Mouse (Mus musculus) thymus, adult 2 months (tissue): ENCODE results near the gene Plekhd1.

ENCODE experiments used
- CTCF ChIP-seq: fragments of 200-500 bp; IDR thresholded peaks from 2 replicates; pipeline ENCODE4 v1.5.1; 2012; ENCODE audit warnings: mild to moderate bottlenecking, control low read depth, low read length, moderate library complexity, borderline replicate concordance; ENCODE audit not compliant: control insufficient read depth, poor library complexity, insufficient read depth; ENCODE audit errors: extremely low read depth
- POLR2A ChIP-seq: fragments of 200-500 bp; IDR thresholded peaks from 2 replicates; pipeline ENCODE4 v1.6.1; 2012; ENCODE audit warnings: mild to moderate bottlenecking, low read length, control low read depth, moderate library complexity; ENCODE audit not compliant: control insufficient read depth, poor library complexity, insufficient read depth; ENCODE audit errors: extremely low read depth

GRCm38 (mm10) chr12:80706915-80707604 lies 14.7 kb downstream of the Plekhd1 start:
- TF ChIP-seq CTCF (no peak), POLR2A (no peak)
